ENCODE assay signal across 4 mouse cellular contexts in genomic region chr7:137364571-137364970, GRCm38 (mm10). TPM values are rescaled to one million over a fixed set of nuclear protein-coding genes. Genes with fewer than 3 reads are reported as not detected.
"Had no signal": no experiment of that assay in that cellular context is flagged by ENCODE, and none has a peak within 500 bp of the region (broad histone marks: within the 10 kb centered on the region; RNA-seq: fewer than 3 reads in every experiment).

No protein-coding gene starts in this region.

- DNase-seq: kidney, postnatal 14 days; lung, postnatal 14 days had no signal

RNA-seq across cellular contexts. Expression of gene Ebf3, which starts 50.3 kb away (rescaled TPM):
- total RNA-seq: monocyte, adult 5-6 weeks; neutrophil, adult 5-6 weeks had no signal
